Mouse (Mus musculus): ENCODE results near the gene Ankfn1.

Gene Ankfn1

DNA sequence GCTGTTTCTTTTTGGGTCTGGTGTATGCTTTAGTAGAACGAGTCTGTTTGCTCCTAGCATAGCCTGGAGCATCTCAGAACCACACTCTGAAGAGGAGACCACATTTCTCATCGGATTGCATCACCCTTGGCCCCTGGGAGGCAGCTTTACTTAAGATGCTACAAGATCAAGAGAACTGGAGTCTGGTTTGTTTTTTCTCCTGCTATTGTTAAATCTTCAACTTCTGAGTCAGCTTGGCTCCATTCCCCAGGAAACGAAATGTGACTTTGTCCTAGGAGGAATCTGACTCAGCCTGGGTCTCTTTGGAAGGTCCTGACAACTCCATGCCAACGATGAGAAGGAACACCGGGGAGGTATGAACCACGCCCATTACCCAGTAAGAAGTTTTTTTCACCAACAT, 197.6 kb downstream of the Ankfn1 start:
- DNase-seq (ENCODE audit: low read depth, low spot score), result no peak

DNA sequence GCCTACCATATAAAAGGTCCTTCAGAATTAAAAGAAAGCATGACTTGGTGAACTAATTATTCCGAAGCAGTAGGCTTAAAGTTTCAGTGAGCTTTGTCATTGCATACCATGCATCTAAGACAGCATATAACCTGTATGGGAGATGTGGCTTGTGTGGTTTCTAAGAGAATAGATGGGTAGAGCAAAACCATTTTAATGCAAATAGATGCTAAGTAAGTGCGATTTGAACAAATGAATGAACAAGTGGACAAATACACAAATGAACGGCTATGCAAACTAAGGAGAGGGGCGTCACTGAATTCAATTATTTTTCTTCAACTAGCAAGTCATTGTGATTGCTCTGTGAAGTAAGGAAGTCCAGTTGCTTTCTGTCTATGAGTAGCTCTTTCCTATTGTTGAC, 198.3 kb downstream of the Ankfn1 start:
- DNase-seq (ENCODE audit: low read depth, low spot score), result no peak

DNA sequence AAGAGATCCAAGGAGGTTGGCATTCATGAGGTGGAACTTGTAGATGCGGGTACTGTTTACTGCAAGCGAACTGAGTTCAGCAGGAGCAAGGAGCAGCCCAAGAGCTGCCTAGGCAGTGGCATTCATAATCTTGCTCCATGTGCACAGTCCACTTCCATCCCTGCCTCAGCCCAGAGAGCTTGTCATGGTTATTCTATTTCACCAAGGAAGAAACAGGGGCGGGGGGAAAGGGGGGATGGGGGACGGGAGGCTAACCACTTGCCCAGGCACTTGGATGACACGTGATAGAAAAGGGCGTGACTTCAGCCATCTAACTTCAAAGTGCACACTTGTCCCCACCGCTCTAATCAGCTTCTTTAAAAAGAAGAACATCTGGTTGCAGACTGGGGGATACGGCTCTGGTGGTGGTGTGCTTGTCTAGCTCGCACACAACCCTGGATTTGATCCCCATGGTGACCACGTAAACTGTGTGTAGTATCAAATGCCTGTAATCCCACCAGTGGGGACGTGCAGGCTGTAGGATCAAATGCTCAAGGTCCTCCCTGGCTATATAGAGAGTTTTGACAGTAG, 203.1 kb downstream of the Ankfn1 start:
- peak; percentile 20 for DNase-seq (ENCODE audit: low read depth, low spot score)

DNA sequence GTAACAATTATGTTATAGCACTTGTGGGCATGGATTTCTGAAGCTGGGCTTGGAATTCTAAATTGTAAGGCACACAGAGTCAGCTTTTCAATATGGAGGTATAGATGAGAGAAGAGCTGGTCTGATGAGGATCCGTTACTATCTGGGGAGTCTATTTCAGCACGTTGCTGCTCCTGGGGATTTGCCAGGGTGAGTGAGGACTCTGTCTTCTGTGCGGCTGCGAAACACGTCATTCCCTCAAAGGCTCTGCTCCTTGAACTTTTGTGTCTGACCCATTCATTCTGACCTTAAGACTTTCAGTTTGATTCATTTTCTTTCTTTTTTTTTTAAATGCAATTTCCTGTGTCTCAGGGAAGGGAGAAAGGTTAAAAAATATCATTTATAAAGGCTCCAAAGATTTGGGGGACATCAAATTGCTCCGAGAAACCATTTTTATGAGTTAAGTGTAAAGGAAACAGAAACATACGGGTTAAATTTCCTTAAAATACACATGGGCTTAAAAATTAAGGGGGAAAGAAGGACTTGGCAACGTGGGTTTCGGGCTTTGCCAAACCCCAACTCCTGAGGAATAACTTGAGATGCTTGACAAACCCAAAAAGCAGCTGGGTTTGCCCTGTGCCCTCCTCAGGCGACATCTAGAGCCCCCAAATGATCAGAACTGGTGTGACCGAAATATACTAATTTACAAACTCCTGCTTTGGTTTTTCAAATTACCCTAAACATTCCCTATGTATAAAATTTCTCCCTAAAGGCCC, 207.9 kb downstream of the Ankfn1 start:
- no peak for DNase-seq (ENCODE audit: low read depth, low spot score)

DNA sequence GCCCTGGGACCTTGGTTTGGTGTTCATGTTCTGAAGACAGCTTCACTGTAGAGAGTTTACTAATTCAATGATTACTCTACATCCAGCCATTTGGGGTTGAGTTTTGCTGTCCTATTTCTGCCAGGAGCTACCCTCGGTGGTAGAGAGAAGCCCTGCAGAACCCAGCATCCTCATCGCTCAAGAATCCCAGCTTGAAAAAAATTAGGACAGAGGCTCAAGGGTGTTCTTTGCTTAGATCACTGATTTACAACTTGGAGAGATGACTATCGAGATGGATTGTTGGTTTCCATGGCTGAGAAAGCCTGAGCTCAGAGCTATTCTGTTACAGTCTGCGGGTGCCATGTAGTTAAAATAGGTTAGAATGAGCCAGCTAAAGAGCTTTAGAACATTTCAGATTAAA, 209.2 kb downstream of the Ankfn1 start:
- DNase-seq (ENCODE audit: low read depth, low spot score), result no peak

DNA sequence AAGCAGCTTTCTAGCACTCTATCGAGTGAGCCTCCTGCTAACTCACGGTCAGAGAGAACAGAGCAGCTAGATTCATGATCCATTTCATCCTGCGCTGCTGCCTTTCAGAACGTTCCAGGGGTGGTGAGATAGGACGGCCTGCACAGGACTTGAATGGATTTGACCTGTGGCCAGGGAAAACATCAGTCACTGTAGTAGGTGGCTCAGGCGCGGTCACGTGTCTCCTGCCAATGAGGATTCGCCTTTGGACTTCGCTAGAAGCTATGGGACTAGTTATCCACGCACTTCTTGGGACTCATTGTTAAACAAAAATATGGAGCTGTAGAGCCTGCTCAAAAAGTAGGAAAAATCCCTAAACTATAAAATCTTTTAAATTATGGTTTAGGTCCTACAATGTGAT, 226.0 kb downstream of the Ankfn1 start:
- no peak for DNase-seq (ENCODE audit: low read depth, low spot score)

DNA sequence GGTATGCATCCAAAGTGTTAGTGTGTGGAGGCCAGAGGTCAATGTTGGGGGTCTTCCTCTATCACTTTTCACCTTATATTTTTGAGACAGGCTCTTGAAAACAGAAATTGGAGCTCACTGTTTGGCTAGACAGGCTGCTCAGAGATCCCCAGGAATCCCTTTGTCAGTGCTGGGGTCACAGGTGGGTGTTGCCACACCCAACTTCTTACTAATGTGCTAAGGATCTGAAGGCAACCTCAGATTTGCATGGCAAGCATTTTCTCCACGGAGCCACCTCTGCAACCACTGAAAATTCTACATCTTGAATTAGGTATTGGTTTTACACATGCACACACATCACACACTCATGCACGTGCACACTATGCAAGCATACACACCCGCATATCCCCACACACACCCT, 226.5 kb downstream of the Ankfn1 start:
- DNase-seq (ENCODE audit: low read depth, low spot score), result no peak

DNA sequence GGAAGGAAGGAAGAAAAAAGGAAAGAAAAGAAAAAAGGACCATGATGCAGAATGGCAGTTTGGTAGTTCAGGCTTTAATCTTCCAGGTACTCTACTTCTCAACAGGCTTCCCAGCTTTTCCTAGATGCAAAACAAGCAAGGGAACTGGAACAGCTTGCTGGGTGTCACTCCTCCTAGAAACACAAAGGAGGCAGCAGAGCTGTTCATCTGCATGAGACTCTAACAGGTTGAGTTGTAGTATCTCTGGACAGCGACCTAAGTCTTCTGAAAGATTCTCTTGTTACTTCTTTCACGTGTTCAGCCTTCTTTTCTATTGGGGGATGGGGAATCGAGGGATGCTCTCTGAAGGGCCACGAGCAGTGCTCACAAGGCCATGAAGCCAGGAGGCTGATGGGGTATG, 228.7 kb downstream of the Ankfn1 start:
- no peak for DNase-seq (ENCODE audit: low read depth, low spot score)

DNA sequence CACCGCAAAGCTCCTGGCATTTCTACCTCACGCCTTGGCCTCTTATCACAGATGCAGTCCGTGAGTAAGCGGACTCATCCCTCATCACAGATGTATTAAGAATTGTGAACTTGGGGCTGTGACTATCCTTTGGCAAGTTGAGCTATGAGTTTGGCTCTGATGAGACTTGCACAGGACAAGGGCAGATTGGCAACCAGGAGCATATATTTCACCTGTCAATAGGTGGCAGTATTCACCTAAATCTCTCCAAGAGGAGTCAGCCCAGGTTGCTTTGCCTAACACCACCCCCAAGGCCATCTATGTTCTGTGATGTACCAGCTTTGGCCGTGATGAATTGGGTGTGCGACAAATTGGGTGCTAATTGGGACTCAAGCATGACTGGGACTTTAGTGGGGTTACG, 231.3 kb downstream of the Ankfn1 start:
- peak; percentile 68 for DNase-seq (ENCODE audit: low read depth, low spot score)

DNA sequence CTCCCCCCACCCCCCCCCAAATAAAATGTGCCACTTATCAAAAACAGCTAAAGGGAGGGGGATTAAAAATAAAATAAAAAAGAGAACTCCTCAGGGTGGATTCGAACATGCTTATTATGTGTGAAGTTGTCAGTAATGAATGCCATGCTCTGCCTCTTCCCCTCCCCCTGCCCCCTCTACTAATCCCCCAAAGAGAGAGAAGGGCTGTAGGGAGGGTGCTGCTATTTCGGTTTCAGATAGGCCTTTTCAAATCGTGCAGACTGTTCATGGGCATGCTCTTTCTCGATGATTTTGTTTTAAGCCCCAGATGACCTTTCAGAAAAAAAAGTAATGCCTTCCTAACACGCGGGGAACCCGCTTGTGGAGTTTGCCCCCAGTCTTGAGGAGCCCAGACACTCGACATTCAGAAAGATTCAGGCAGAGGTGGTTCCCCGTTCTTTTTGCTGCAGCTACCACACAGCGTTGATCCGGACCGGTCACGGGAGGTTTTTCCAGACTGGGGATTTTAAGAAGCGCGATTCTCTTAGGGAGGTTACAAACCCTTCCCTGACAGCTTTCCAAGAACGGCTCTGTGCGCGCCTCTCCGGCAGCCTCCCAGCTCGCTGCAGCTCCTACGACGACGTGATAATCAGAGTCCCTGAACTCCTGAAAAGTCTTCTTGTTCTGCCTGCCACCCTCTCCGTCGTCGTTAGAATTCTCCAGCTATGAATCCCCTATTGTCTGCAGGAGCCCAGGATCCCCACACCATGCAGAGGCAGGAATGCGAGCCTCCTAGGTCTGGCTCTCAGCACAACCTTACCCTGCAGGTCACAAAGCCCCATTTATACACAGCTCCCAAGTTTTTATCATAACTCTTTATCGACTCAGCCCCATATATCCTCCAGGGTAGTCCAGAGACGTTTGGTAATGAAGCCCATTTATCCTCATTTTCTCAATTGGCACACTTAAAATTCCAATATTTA, 232.3 kb downstream of the Ankfn1 start:
- peak; percentile 72 for DNase-seq (ENCODE audit: low read depth, low spot score)

DNA sequence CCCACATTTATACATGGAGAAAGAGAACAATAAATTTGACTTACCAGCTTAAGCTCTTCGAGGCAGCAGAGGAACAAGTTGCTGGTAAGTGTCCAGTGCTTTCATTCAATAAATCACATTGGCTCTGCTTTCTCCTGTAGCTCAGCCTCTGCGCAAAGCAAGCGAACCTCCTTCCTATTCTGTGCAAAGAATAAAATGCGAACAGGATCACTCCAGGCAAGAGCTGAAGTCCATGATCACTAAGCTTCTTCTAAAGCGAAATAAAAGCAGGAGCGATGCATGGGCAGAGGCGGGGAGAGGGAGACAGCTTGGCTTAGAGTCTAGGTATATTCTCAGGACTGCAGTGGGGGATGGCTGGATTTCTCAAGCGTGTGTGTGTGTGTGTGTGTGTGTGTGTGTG, 239.1 kb downstream of the Ankfn1 start:
- no peak for DNase-seq (ENCODE audit: low read depth, low spot score)

DNA sequence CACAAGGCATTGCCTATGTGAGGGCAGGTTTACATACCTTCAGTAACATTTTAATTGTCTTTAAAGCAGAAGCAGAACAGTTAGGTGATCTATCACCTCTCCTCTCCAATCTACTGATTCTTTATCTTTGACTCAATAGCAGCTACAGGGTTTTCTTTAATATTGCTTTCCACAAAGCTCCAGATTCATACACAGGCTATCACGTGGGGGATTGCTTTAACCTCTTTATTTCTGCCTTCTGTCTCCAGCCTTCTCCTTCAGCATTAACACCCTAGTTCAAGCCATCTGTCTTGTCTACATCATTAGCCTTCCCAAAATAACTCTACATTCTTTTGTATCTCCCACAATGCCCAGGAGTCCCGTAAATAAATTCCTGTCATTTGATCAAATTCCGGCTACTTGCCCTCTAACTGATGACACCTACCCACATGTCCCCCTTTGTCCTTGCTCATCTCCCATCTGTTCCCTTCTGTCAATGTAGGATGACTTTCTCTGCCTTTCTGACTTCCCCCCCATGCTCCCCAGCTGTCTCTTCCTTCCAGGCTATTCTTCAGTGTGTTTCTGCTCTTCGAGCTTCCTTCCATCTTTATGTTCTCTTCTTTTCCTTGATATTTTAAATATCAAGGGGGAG, 249.5 kb downstream of the Ankfn1 start:
- DNase-seq (ENCODE audit: low read depth, low spot score), result peak; percentile 67

DNA sequence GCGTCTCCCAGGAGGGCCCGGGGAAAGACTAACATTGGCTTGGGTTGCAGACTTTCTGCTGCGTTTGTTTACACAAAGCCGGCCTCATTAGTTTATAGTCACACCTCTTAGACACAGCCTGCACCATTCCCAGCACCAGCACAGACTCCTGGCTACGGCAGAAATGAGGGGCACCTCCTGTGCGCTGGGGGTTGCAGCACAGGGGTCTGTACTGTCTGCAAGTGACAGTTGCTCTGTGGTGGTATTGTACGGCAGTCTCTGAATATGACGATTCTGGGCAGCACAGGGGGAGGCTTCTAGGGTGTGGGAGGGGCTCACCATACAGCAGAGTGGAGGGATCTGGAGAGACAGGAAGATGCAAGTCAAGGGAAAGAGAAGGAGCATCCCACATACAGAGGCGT, 262.0 kb downstream of the Ankfn1 start:
- no peak for DNase-seq (ENCODE audit: low read depth, low spot score)

DNA sequence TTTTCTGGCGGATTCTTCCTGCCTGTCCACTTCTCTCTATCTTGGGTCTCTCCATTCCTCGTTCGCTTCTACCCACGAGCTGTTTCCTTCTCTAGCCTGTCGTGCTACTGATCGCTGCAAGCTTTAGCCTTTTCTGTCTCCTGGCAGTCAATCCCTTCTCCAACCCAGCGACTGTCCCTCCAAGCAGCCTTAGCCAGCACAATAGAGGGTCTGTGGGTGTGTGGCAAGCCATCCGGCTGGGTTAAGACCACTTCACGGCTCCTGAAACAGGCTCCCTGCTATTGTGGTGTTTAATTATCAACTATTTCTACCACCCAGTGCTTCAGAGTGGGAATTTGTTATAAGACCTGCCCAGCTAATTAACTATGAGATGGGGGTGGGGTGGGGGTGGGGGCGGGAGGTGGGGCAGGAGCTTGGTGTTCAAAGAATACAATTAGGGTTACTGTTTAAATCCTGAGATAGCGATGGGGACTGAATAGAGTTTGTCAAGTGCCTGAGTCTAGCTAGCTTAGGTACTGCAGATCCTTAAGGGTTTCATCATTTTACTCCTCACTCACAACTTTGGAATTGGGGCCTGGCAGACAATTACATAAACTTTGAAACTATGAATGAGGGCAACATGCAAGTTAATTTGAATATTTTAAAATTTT, 268.7 kb downstream of the Ankfn1 start:
- DNase-seq (ENCODE audit: low read depth, low spot score), result peak; percentile 40

DNA sequence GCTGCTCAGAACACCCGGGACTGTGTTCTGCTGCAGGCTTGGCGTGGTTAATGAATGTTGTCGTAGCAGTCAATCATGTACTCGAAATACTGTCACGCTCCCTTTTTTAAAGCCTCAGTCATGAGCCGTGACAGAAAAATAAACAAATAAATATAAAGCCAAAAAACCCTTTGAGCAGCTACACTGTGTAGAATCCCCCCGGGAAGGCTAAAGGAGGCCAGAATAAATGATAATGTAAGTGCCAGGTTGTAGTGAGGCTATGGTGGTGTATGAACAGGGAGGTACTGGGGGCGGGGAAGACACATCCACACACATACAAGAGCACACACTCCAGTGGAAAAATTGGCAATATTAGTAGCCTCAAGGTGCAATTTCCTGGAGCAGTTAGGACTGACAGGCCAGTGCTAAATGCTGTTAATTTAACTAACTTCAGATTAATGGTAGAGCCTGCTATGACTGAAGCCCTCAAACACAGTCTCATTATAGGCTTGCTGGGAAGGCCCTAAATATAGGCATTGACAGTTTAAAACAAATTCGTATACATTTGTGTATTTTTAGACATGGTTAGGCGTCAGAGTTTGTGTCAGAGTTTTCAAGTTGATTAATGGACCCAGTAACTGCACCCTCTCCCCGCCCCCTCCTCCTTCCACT, 270.7 kb downstream of the Ankfn1 start:
- DNase-seq (ENCODE audit: low read depth, low spot score), result peak; percentile 23

DNA sequence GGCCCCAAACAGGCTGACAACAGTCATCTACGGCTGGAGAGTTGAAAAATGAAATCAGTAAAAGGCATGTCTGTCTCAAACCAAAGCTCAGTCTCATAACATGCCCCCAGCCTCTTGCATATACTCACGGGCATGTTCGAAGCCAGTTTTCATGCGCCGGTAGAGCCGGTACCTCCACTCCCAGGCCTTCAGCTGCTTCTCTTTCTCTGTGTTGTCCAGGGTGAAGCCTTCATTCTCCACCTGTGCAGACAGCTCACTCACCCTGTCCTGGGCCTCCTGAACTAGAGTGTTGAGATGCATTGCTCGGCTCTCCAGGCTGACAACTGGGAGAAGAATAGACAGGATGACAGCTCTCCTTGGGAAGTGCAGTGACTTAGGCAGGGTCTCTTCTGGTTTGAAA, 272.4 kb downstream of the Ankfn1 start:
- no peak for DNase-seq (ENCODE audit: low read depth, low spot score)

DNA sequence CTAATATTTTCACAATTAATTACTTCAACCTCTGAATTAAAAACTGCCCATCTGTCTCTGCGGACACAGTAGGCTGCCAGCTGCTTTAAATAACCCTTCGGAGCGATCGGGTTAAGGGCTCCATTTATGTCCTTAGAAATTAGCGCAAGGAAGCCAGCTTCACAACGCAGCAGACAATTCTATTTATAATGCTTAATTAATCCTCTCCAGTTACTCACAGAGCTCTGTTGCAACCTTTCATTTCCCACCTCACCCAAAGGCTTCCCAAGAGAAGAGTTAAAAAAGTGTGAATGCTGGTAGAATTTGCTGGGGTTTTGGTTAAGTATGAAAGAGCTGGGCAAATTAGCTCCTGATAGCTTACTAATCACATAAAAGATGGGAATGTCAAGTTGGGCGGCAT, 275.7 kb downstream of the Ankfn1 start:
- DNase-seq (ENCODE audit: low read depth, low spot score), result no peak

DNA sequence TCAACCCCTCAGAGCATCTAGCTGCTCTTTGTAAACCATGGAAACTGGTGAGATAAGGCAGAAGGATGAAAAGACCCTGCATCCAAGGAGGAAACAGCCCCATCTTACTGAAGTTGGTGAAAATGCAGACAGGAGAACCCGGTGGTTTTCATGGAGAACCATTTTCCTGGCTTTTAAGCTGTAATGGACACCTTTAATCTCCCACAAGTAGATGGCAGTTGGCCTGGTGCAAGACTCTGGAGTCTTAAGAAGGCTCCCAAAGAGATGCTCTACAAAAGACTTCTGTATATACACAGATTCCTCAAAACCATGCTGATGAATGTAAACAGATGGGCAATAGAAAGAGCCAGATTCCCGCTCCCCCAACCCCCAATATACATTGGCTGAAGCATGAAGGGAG, 276.5 kb downstream of the Ankfn1 start:
- DNase-seq (ENCODE audit: low read depth, low spot score), result no peak

DNA sequence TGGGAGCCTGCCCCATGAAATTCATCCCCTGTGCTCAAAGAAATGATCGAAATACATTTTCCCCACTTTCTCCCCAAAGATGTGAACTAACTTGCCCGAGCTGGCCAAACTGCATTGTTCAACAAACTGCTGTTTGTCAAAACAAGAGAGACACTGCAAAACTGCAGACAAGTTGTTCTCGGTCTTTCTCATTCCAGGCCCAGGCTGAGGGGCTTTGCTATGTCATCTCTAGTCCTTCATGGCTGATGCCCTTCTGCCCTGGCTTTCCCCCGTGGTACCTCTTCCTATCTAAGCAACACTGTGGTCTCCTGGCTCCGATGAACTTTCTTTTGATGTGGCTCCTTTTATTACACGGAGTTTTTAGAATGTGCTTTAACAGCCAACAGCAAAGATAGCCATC, 296.4 kb downstream of the Ankfn1 start:
- DNase-seq (ENCODE audit: low read depth, low spot score), result no peak

DNA sequence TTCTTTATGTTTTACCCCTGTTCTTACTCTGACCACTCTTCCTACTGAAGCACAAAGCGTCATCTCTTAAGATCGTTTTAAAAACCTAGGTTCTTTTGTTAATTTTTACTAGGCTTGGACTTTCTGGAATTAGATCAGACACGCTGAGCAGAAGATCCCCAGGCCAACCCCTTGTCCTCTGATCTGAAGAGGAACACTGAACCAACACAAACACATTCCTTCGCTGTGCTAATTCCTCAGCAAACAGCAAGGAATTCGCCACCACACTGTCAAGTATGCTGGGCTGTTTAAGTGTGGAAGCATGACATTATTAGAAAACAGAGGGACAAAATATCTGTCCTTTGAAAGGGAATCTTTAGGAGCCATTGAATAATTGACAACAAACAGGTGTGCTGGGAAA, 300.5 kb downstream of the Ankfn1 start:
- DNase-seq (ENCODE audit: low read depth, low spot score), result no peak

DNA sequence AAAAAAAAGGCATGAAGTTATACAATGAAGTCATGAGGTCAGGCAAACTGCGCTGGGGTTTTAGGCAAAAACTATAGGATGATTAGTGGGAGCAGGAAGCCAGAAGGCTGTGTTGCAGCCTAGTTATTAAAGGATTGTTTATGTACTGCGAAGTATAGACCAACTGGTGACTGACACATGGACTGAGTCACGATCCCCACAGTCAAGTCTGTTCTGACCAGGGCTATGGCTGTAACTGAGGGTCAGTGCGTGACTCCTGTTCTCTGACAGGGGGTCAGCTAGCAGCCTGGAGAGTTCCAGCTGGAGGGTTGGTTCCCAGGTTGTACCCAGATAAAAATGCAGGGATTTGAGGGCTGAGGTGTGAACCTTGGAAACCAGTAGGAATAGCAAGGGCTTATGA, 301.4 kb downstream of the Ankfn1 start:
- no peak for DNase-seq (ENCODE audit: low read depth, low spot score)
